Mouse (Mus musculus) liver, adult 2 months (tissue): ENCODE data around the gene Isca1.
"Not testable (repeated sequence)": the region's sequence is repeated elsewhere in the genome, so short reads cannot be mapped to it uniquely, and the experiment has no call there.

Source experiments
- CTCF ChIP-seq: fragments of 200-500 bp; IDR thresholded peaks from 2 replicates; pipeline ENCODE4 v1.5.1; 2011; ENCODE audit warnings: low read depth, low read length, control low read depth
- POLR2A ChIP-seq: fragments of 200-500 bp; IDR thresholded peaks from 2 replicates; pipeline ENCODE4 v1.6.1; 2011; ENCODE audit warnings: low read length, control low read depth; ENCODE audit not compliant: insufficient read depth; ENCODE audit errors: extremely low read depth

- TF ChIP-seq POLR2A, CTCF: not testable (repeated sequence)
These were observed 57.6 kb downstream of the Isca1 start, which contains the start of gene Spata31d1b for GRCm38 (mm10) chr13:59711984-59712383.
